Mouse (Mus musculus) macrophage (primary cell): ENCODE measurements around the gene Tiam1. TPM values are rescaled to one million over a fixed set of nuclear protein-coding genes. Genes with fewer than 3 reads are reported as not detected.

Experiments
- H3K27ac ChIP-seq: fragments of 350-480 bp; formaldehyde crosslinking; 2 replicates; pipeline ENCODE4 v1.9.0; 2021
- H3K36me3 ChIP-seq: fragments of 350-480 bp; formaldehyde crosslinking; 2 replicates; pipeline ENCODE4 v1.9.0; 2021; ENCODE audit errors: inconsistent target
- H3K4me3 ChIP-seq: fragments of 350-480 bp; formaldehyde crosslinking; 2 replicates; pipeline ENCODE4 v1.9.0; 2021; ENCODE audit errors: inconsistent target
- H3K79me2 ChIP-seq: fragments of 350-480 bp; formaldehyde crosslinking; 2 replicates; pipeline ENCODE4 v1.9.0; 2021; ENCODE audit errors: inconsistent target
- WGBS: methylation state at CpG from one replicate; pipeline ENCODE4 v1.1.7; 2026; ENCODE audit warnings: inconsistent platforms; ENCODE audit not compliant: missing documents; 5-methylcytosine and 5-hydroxymethylcytosine counted together
- polyA plus RNA-seq: library from polyadenylated mRNA; stranded (reverse); fragments of 250-400 nt; gene quantifications from 3 replicates; pipeline ENCODE4 v1.2.4, GENCODE M21; 2018; ENCODE audit warnings: inconsistent platforms

Tiam1 gene
- polyA plus RNA-seq, 1 experiment from 2014 or later: 3.5 TPM

DNA sequence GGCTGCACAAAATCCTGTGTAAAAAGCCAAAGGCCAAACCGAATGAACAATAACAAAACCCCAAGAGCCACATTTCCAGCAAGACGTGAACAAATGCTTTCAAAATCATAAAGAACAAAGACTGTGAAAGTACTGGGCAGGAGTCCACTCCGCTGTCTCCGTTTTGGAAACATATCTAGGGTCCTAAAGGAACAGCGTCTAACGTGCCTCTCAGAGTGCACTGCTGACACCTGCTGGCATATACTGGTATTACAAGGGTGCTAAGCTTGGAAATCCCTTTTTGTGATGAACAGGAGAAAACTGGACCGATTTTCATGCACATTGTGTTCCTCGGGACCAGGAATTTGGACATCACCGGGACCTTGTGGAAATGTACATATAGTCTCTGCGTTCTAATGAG lies 24.1 kb upstream of the Tiam1 start:
- no peaks in the 10 kb centered on the region for H3K36me3 ChIP-seq
- H3K4me3 ChIP-seq: no peak overlapping the region
- WGBS: 26% methylated on average over 10 of the region's 10 CpGs
- no peak overlapping the region for H3K27ac ChIP-seq
- no peaks in the 10 kb centered on the region for H3K79me2 ChIP-seq

GRCm38 (mm10) chr16:90165435-90165834 lies 21.9 kb upstream of the Tiam1 start:
- H3K4me3 ChIP-seq: no peak overlapping the region
- 92% methylated on average over 2 of the region's 2 CpGs for WGBS
- H3K79me2 ChIP-seq: no peaks in the 10 kb centered on the region
- no peaks in the 10 kb centered on the region for H3K36me3 ChIP-seq
- no peak overlapping the region for H3K27ac ChIP-seq

DNA sequence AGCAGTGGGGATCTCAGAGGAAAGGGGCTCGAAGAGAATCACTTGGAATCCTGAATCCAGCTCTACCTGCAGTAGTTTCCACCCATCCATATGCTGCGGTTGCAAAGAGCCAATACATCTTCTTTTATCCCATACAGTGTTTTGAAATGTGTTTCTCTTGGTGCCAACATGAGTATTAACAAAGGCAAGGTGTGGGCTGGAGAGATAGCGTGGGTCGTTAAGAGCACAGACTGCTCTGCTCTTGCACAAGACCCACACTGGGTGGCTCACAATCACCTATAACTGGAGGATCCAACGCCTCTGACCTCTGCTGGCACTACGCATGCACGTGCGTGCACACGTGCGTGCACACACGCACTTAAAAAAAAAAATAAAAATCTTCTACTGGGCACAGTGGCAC lies 21.4 kb upstream of the Tiam1 start:
- H3K36me3 ChIP-seq: no peaks in the 10 kb centered on the region

DNA sequence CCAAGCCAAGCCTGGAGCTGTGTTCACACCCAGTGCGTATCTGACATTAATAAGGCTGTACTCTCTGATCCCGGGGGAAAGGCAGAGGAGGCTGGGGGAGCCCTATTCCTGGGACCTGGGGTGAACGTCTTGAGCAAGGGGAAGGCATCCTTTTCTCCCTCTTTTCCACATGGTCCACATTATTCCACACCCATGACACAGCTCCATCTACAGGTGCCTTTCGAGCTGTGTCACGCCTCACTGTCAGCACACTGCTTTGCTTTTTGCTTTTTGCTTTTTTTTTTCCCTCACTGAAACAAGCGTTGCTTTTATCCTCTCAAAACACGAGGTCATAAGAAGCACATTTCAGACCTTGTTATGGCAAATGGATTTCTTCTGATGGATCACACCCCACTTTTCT lies 11.5 kb upstream of the Tiam1 start:
- 74% methylated on average over 7 of the region's 7 CpGs for WGBS
- no peaks in the 10 kb centered on the region for H3K79me2 ChIP-seq
- H3K4me3 ChIP-seq: no peak overlapping the region
- no peak overlapping the region for H3K27ac ChIP-seq
- no peaks in the 10 kb centered on the region for H3K36me3 ChIP-seq

More for the DNA sequence above, 21.4 kb upstream of the Tiam1 start:
- no peak overlapping the region for H3K4me3 ChIP-seq
- 97% methylated on average over 4 of the region's 11 CpGs for WGBS
- H3K79me2 ChIP-seq: no peaks in the 10 kb centered on the region
- no peak overlapping the region for H3K27ac ChIP-seq

- Histone ChIP-seq H3K36me3 (no peaks in the 10 kb centered on the region), H3K4me3 (no peak overlapping the region), H3K79me2 (no peaks in the 10 kb centered on the region), H3K27ac (no peak overlapping the region)
- WGBS: 96% methylated on average over 6 of the region's 6 CpGs
Observed at GRCm38 (mm10) chr16:90150820-90151219, 7.3 kb upstream of the Tiam1 start.

DNA sequence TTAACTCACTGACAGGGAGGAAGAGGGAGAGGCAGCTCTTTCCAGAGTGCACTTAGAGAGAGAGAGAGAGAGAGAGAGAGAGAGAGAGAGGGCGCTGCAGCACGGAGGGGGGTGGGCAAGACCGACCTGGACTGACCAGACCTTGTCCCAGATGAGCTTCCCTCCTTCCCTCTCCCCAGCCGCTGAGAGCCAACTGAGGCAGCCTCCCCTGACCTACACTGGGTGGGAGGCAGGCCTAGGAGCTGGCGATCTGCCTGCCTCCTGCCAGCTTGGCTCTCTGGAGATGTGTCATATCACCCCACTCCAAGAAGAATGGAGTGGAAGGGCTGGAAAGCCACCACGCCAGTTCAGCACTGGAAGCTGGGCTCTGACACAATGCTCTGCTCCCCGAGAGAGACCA lies 6.6 kb upstream of the Tiam1 start:
- 95% methylated on average over 6 of the region's 7 CpGs for WGBS
- H3K36me3 ChIP-seq: no peaks in the 10 kb centered on the region

GRCm38 (mm10) chr16:90149335-90149734 lies 5.8 kb upstream of the Tiam1 start:
- no peak overlapping the region for H3K27ac ChIP-seq
- WGBS: 95% methylated on average over 8 of the region's 9 CpGs
- H3K79me2 ChIP-seq: no peaks in the 10 kb centered on the region
- H3K4me3 ChIP-seq: no peak overlapping the region
- no peaks in the 10 kb centered on the region for H3K36me3 ChIP-seq

More for the DNA sequence above, 6.6 kb upstream of the Tiam1 start:
- H3K4me3 ChIP-seq: no peak overlapping the region
- no peaks in the 10 kb centered on the region for H3K79me2 ChIP-seq
- no peak overlapping the region for H3K27ac ChIP-seq

DNA sequence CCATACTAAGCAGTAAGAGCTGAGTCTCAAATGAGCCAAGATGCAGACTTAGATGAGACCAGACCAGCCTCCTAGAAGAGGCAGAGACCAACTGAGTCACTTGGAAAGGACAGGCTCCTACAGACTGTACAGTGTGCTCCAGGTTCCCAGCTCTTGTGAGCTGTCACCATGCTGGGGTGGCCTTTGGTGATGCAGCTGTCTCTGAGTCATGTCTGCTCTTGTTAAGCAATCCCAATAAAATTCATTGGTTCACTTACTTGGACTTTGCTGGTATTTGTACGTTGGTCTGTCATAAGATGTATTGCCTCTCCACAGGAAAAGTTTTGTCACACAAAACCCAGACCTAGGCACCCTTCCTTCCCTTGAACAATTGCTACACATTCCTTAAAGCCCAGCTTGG lies 1.7 kb upstream of the Tiam1 start:
- no peaks in the 10 kb centered on the region for H3K36me3 ChIP-seq
- no peaks in the 10 kb centered on the region for H3K79me2 ChIP-seq
- WGBS: 20% methylated on average over 1 of the region's 1 CpGs
- no peak overlapping the region for H3K27ac ChIP-seq
- H3K4me3 ChIP-seq: no peak overlapping the region

DNA sequence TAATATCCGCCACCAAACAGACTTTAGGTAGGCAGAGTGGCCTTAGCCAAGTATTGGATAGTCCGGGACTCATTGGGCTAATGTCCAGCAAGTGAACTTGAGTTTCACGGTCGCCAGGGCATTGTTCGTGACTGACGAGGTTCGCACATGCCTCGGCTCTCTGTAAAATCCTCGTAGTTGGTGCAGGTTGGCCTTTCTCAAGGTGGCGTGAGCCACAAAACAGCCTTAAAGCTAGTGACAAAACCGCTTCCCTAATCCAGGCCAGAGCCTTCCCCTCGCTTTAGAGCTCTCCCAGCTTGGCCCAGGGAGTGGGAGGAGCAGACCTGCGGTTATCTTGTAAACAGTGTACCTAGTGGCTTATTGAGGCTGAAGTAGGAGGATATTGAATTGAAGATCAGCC lies 972 bp upstream of the Tiam1 start:
- WGBS: 47% methylated on average over 13 of the region's 13 CpGs
- H3K4me3 ChIP-seq: peak overlapping the region; percentile 14; the same call in 1 of the 2 replicates
- H3K36me3 ChIP-seq: no peaks in the 10 kb centered on the region
- no peak overlapping the region for H3K27ac ChIP-seq
- H3K79me2 ChIP-seq: no peaks in the 10 kb centered on the region

GRCm38 (mm10) chr16:90143416-90143759 lies 181 bp downstream of the Tiam1 start:
- H3K79me2 ChIP-seq: no peaks in the 10 kb centered on the region
- peak overlapping the region; percentile 38 for H3K4me3 ChIP-seq
- no peak overlapping the region for H3K27ac ChIP-seq
- H3K36me3 ChIP-seq: no peaks in the 10 kb centered on the region
- WGBS: under 1% methylated on average over 21 of the region's 21 CpGs

- H3K27ac ChIP-seq: no peak overlapping the region
- H3K4me3 ChIP-seq: peak overlapping the region; percentile 38
- 3% methylated on average over 56 of the region's 57 CpGs for WGBS
- no peaks in the 10 kb centered on the region for H3K79me2 ChIP-seq
- H3K36me3 ChIP-seq: no peaks in the 10 kb centered on the region
Observed at GRCm38 (mm10) chr16:90142574-90143415, 774 bp downstream of the Tiam1 start.

- no peaks in the 10 kb centered on the region for H3K79me2 ChIP-seq
- no peaks in the 10 kb centered on the region for H3K36me3 ChIP-seq
- no peak overlapping the region for H3K27ac ChIP-seq
- 15% methylated on average over 20 of the region's 20 CpGs for WGBS
- H3K4me3 ChIP-seq: no peak overlapping the region
Observed at GRCm38 (mm10) chr16:90142247-90142573, 1.4 kb downstream of the Tiam1 start.

DNA sequence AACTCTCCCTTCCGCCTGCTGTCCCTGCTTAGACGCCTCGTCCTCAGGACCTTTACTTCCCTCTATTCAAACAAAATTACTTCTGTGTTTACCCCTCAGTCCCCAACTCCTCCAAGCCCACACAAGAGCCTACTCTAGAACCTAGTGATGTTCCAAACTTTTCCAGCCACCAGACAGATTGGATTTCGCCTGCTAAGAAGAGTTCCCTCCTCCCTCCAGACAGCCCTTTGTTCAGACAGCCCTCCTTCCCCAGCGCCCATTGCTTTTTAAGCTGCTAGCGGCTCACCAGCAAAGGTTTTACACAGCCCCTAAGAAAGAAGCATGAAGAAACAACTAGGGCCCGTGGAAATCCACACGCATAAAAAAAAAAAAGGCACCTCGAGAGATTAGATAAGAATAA lies 2.0 kb downstream of the Tiam1 start:
- Histone ChIP-seq H3K27ac (no peak overlapping the region), H3K4me3 (no peak overlapping the region), H3K79me2 (no peaks in the 10 kb centered on the region), H3K36me3 (no peaks in the 10 kb centered on the region)
- 77% methylated on average over 9 of the region's 9 CpGs for WGBS

- no peaks in the 10 kb centered on the region for H3K36me3 ChIP-seq
- no peaks in the 10 kb centered on the region for H3K79me2 ChIP-seq
- H3K27ac ChIP-seq: no peak overlapping the region
- 92% methylated on average over 2 of the region's 10 CpGs for WGBS
- H3K4me3 ChIP-seq: no peak overlapping the region
Observed at GRCm38 (mm10) chr16:90140571-90140970, 3.0 kb downstream of the Tiam1 start.

DNA sequence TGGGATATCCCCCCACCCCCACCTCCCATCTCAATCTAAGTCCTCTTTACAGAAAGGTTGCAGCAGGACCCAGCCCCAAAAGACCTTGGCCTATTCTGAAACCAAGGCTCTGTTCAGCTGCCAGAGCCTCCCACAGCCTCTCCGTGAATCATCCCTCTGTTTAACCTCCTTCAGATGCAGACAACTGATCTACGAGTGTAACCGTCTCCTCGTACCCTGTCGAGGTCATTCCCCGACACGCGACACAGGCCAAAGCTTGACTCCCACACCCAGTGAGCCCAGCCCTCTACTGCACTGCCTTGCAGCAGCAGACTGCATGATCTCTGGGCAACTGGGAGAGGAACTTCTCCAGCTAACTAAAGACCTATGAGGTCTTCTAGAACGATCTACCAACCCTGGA lies 3.9 kb downstream of the Tiam1 start:
- Histone ChIP-seq H3K36me3 (no peaks in the 10 kb centered on the region), H3K27ac (no peak overlapping the region), H3K4me3 (no peak overlapping the region), H3K79me2 (no peaks in the 10 kb centered on the region; the same call in 1 of the 2 replicates)
- 75% methylated on average over 9 of the region's 9 CpGs for WGBS

GRCm38 (mm10) chr16:90138151-90138550 lies 5.4 kb downstream of the Tiam1 start:
- Histone ChIP-seq H3K4me3 (no peak overlapping the region), H3K79me2 (no peaks in the 10 kb centered on the region; the same call in 1 of the 2 replicates), H3K36me3 (no peaks in the 10 kb centered on the region), H3K27ac (no peak overlapping the region)
- 56% methylated on average over 12 of the region's 12 CpGs for WGBS
